ENCODE assay signal across 24 mouse cellular contexts in genomic region chr4:137392874-137393273, GRCm38 (mm10). TPM values are rescaled to one million over a fixed set of nuclear protein-coding genes. Genes with fewer than 3 reads are reported as not detected.
DNase-seq lines count a peak whose midpoint lies in the region; ATAC-seq and TF ChIP-seq lines count a peak whose summit lies in the region.
"Had no signal": no experiment of that assay in that cellular context is flagged by ENCODE, and none has a peak within 500 bp of the region (broad histone marks: within the 10 kb centered on the region; RNA-seq: fewer than 3 reads in every experiment).

No protein-coding gene starts in this region.

- 0 out of 2 replicates have a peak, but pooled peaks cover 7% of the 10 kb centered on the region for H3K36me3 ChIP-seq in kidney, embryonic 15.5 days
- H3K36me3 ChIP-seq in myocyte (ENCODE audit: control insufficient read depth, insufficient read depth), result no peaks in the 10 kb centered on the region
- H3K36me3 ChIP-seq: liver, embryonic 15.5 days had no signal

- no peaks in the 10 kb centered on the region for H3K9me3 ChIP-seq in kidney, embryonic 15.5 days (replicated peaks)

- no peak for ATAC-seq in kidney, embryonic 15.5 days (replicated peaks; ENCODE audit: low FRiP score)

- no peak for DNase-seq in kidney, postnatal 36 days
- peak; percentile 25 for DNase-seq in R1 (ENCODE audit: low read depth, low spot score)
- peak; percentile 75 for DNase-seq in adrenal gland, adult 2 months
- DNase-seq in lung, postnatal 10 days, result no peak
- DNase-seq in T-cell, adult 2 months (ENCODE audit: low spot score), result no peak
- DNase-seq: cerebellum, adult 11 months; cerebellum, postnatal 14 days; gastrocnemius, postnatal 14 days; kidney, adult 8-10 months; layer of hippocampus, adult 9-11 months; lung, postnatal 14 days; right cerebral cortex, postnatal 25 days; thymus, adult 18-20 months had no signal

- H3K79me2 ChIP-seq in myocyte (ENCODE audit: control insufficient read depth, insufficient read depth), result peaks cover 1% of the 10 kb centered on the region

- H3K4me3 ChIP-seq in kidney, embryonic 15.5 days (replicated peaks), result no peak overlapping the region
- H3K4me3 ChIP-seq in myocyte, result no peak overlapping the region
- H3K4me3 ChIP-seq: liver, embryonic 15.5 days; neural tube, embryonic 12.5 days had no signal

- H3ac ChIP-seq in myocyte (ENCODE audit: control insufficient read depth, insufficient read length), result no peak overlapping the region

- no peak overlapping the region for H3K9ac ChIP-seq in kidney, embryonic 15.5 days
- H3K9ac ChIP-seq: liver, embryonic 15.5 days had no signal

- no peak overlapping the region for H3K4me2 ChIP-seq in kidney, embryonic 15.5 days
- peak overlapping the region; percentile 14 for H3K4me2 ChIP-seq in myocyte (ENCODE audit: low read depth)
- H3K4me2 ChIP-seq: liver, embryonic 15.5 days; neural tube, embryonic 12.5 days had no signal

- H3K27me3 ChIP-seq in kidney, embryonic 15.5 days, result no peaks in the 10 kb centered on the region
- H3K27me3 ChIP-seq in myocyte (ENCODE audit: control insufficient read depth, insufficient read depth, insufficient read length), result no peaks in the 10 kb centered on the region
- H3K27me3 ChIP-seq: liver, embryonic 15.5 days; neural tube, embryonic 12.5 days had no signal

- WGBS in kidney, embryonic 15.5 days, result 60% methylated on average over 9 of the region's 9 CpGs

- 0 out of 2 replicates have a peak overlapping the region, but pooled peaks have one; percentile 1 for H3K27ac ChIP-seq in kidney, embryonic 15.5 days
- H3K27ac ChIP-seq: liver, embryonic 15.5 days; neural tube, embryonic 12.5 days had no signal

- peaks cover 18% of the 10 kb centered on the region for H3K4me1 ChIP-seq in kidney, embryonic 15.5 days

- TF ChIP-seq POLR2A in myocyte (IDR thresholded peaks at IDR 0.05; ENCODE audit: insufficient read length, low read depth), result no peak

TF ChIP-seq in myocyte, 11 proteins besides CTCF, POLR2A, EP300 and RAD21:
- TF ChIP-seq USF1 (IDR thresholded peaks at IDR 0.05; ENCODE audit: low read depth), result peak; percentile 18
- no peak for TF ChIP-seq E2F4 (IDR thresholded peaks at IDR 0.05; ENCODE audit: insufficient read depth)
- no peak for TF ChIP-seq TCF12 (IDR thresholded peaks at IDR 0.05; ENCODE audit: insufficient read depth, poor library complexity, severe bottlenecking)
- peak in 1 of 3 experiments; percentile 60 for TF ChIP-seq MYOD1 (IDR thresholded peaks at IDR 0.05; ENCODE audit: control insufficient read depth in 1 of 3, insufficient read length in 2 of 3, low read depth in 2 of 3)

RNA-seq across cellular contexts. Expression of gene Cela3a, which starts 16.7 kb away (rescaled TPM):
- not detected in 2 replicates for polyA plus RNA-seq in kidney, embryonic 15.5 days (2015; fragmentation: Nextera tagmentation; extraction: Ambion mirVana)
- not detected for total RNA-seq in adrenal gland, adult 2 months (2021)
- not detected in 2 replicates for polyA plus RNA-seq in adrenal gland, adult 2 months (2012; rRNA removed)
- polyA plus RNA-seq in myocyte (2012; fragmentation: generic; extraction: Trizol), result 0.14 TPM
- total RNA-seq: ES-E14; gastrocnemius, postnatal 14 days; hematopoietic stem cell, adult 5-6 weeks; left cerebral cortex, postnatal 10 days; megakaryocyte-erythroid progenitor cell, adult 5-6 weeks had no signal
- polyA plus RNA-seq: forebrain, embryonic 11.5 days; limb, embryonic 14.5 days; liver, embryonic 15.5 days; neural tube, embryonic 12.5 days; urinary bladder, adult 2 months had no signal

RNA-seq across cellular contexts. Expression of gene Cdc42, which starts 35.4 kb away (rescaled TPM):
- polyA plus RNA-seq in kidney, embryonic 15.5 days (2015; fragmentation: Nextera tagmentation; extraction: Ambion mirVana), result 678 and 694 TPM in 2 replicates
- 100 to 1,000 TPM; 419 to 486 TPM for total RNA-seq in adrenal gland, adult 2 months (2021)
- polyA plus RNA-seq in adrenal gland, adult 2 months (2012; rRNA removed), result 23.1 and 24.7 TPM in 2 replicates
- polyA plus RNA-seq in myocyte (2012; fragmentation: generic; extraction: Trizol), result 298 TPM

RNA-seq across cellular contexts. Expression of gene Cela3b, which starts 37.5 kb away (rescaled TPM):
- not detected in 2 replicates for polyA plus RNA-seq in kidney, embryonic 15.5 days (2015; fragmentation: Nextera tagmentation; extraction: Ambion mirVana)
- total RNA-seq in adrenal gland, adult 2 months (2021), result not detected
- polyA plus RNA-seq in adrenal gland, adult 2 months (2012; rRNA removed), result 0.16 and 0.33 TPM in 2 replicates
- polyA plus RNA-seq in myocyte (2012; fragmentation: generic; extraction: Trizol), result 0.38 TPM
- total RNA-seq: ES-E14; gastrocnemius, postnatal 14 days; hematopoietic stem cell, adult 5-6 weeks; left cerebral cortex, postnatal 10 days; megakaryocyte-erythroid progenitor cell, adult 5-6 weeks had no signal
- polyA plus RNA-seq: forebrain, embryonic 11.5 days; neural tube, embryonic 12.5 days; urinary bladder, adult 2 months had no signal

Comparison
In these comparisons a context has a peak if more than half of its experiments do, and no peak if none do; other contexts are left out.
1. DNase-seq: peak in R1 (single experiment) and adrenal gland, adult 2 months (single experiment); none in kidney, postnatal 36 days (0 of 2), lung, postnatal 10 days (single experiment) and T-cell, adult 2 months (single experiment).
2. RNA of gene Cdc42, which starts 35.4 kb away (polyA plus RNA-seq): 678 to 694 TPM in kidney, embryonic 15.5 days and 298 TPM in myocyte (single experiment); 23.1 to 24.7 TPM in adrenal gland, adult 2 months; every median in the first group is over 10 times any median in the second.